Mouse (Mus musculus) embryonic fibroblast, embryonic 13.5 days (primary cell): ENCODE results near the gene Slc4a4.

Source experiments
- CTCF ChIP-seq: IDR thresholded peaks from 2 replicates; pipeline ENCODE4 v1.5.1; 2011; ENCODE audit warnings: mild to moderate bottlenecking, control low read depth, low read length, moderate library complexity, borderline replicate concordance; ENCODE audit not compliant: insufficient read depth
- POLR2A ChIP-seq: IDR thresholded peaks from 2 replicates; pipeline ENCODE4 v1.6.1; 2011; ENCODE audit warnings: low read depth, mild to moderate bottlenecking, control low read depth, low read length, moderate library complexity

GRCm38 (mm10) chr5:88990196-88990747, 103.7 kb downstream of the Slc4a4 start:
- TF ChIP-seq POLR2A (no peak), CTCF (no peak)
